9 mouse cellular contexts compared by ENCODE assay signal in genomic region chr11:115270148-115270861, GRCm38 (mm10). TPM values are rescaled to one million over a fixed set of nuclear protein-coding genes. Genes with fewer than 3 reads are reported as not detected.
DNase-seq lines count a peak whose midpoint lies in the region; ATAC-seq and TF ChIP-seq lines count a peak whose summit lies in the region.
"Had no signal": no experiment of that assay in that cellular context is flagged by ENCODE, and none has a peak within 500 bp of the region (broad histone marks: within the 10 kb centered on the region; RNA-seq: fewer than 3 reads in every experiment).

No protein-coding gene starts in this region.

- no peaks in the 10 kb centered on the region for H3K27me3 ChIP-seq in CH12.LX (replicated peaks)
- peaks cover 36% of the 10 kb centered on the region for H3K27me3 ChIP-seq in embryonic facial prominence, embryonic 14.5 days (replicated peaks; ENCODE audit: control insufficient read depth, insufficient read depth, low read length)

- WGBS in bone marrow, adult 2 months: 55% methylated on average over 19 of the region's 19 CpGs
- WGBS in embryonic facial prominence, embryonic 14.5 days: 25% methylated on average over 17 of the region's 19 CpGs

- TF ChIP-seq RAD21 in CH12.LX (IDR thresholded peaks at IDR 0.05; ENCODE audit: low read depth, low read length): peak; percentile 92

- 0 out of 2 replicates have a peak, but pooled peaks cover 5% of the 10 kb centered on the region for H3K79me2 ChIP-seq in CH12.LX (replicated peaks; ENCODE audit: control insufficient read depth, extremely low read depth, insufficient read depth, poor library complexity, severe bottlenecking)

- peaks cover 47 to 83% of the 10 kb centered on the region in 2 experiments for H3K36me3 ChIP-seq in CH12.LX (replicated peaks in 1 of 2; ENCODE audit: control insufficient read depth in 1 of 2, insufficient read depth in 1 of 2, low read length in 1 of 2)
- H3K36me3 ChIP-seq in embryonic facial prominence, embryonic 14.5 days (ENCODE audit: control insufficient read depth, insufficient read depth, low read length): peaks cover 18% of the 10 kb centered on the region; the same call in 1 of the 2 replicates
- H3K36me3 ChIP-seq: heart, embryonic 15.5 days had no signal

- H3K4me3 ChIP-seq in CH12.LX (replicated peaks in 1 of 3; ENCODE audit: low read depth in 2 of 3, low read length in 2 of 3, poor library complexity in 1 of 3): no peak overlapping the region
- no peak overlapping the region for H3K4me3 ChIP-seq in bone marrow, adult 2 months (replicated peaks; ENCODE audit: control insufficient read depth, low read depth, low read length)
- H3K4me3 ChIP-seq in embryonic facial prominence, embryonic 14.5 days (ENCODE audit: low read depth, low read length): no peak overlapping the region
- H3K4me3 ChIP-seq: heart, embryonic 15.5 days had no signal

- H3K9ac ChIP-seq in CH12.LX (ENCODE audit: insufficient read depth, low read depth): no peak overlapping the region
- H3K9ac ChIP-seq in embryonic facial prominence, embryonic 14.5 days (ENCODE audit: low read depth, low read length): no peak overlapping the region
- H3K9ac ChIP-seq: heart, embryonic 15.5 days had no signal

- H3K4me2 ChIP-seq in CH12.LX (ENCODE audit: insufficient read depth, low read depth, poor library complexity, severe bottlenecking): no peak overlapping the region
- H3K4me2 ChIP-seq in embryonic facial prominence, embryonic 14.5 days (ENCODE audit: low read depth, low read length): no peak overlapping the region
- H3K4me2 ChIP-seq: heart, embryonic 15.5 days had no signal

- TF ChIP-seq CTCF in CH12.LX (conservative IDR thresholded peaks at IDR 0.05 in 1 of 2, IDR thresholded peaks at IDR 0.05 in 1 of 2; ENCODE audit: low read depth in 2 of 2, low read length in 2 of 2): peak; percentile 97 to 98
- peak; percentile 83 for TF ChIP-seq CTCF in bone marrow, adult 2 months (IDR thresholded peaks at IDR 0.05; ENCODE audit: control insufficient read depth, insufficient read depth, low read length)

- H3K4me1 ChIP-seq in CH12.LX (ENCODE audit: control insufficient read depth in 1 of 2, insufficient read depth in 2 of 2): peaks cover 30 to 39% of the 10 kb centered on the region in 2 experiments
- H3K4me1 ChIP-seq in bone marrow, adult 2 months (ENCODE audit: control insufficient read depth, insufficient read depth, low read length): no peaks in the 10 kb centered on the region; the same call in 1 of the 2 replicates
- peaks cover 11% of the 10 kb centered on the region; the same call in 1 of the 2 replicates for H3K4me1 ChIP-seq in embryonic facial prominence, embryonic 14.5 days (ENCODE audit: control insufficient read depth, insufficient read depth, low read length)

- dilution Hi-C loops in CH12.LX (cut with MboI; ENCODE audit: extremely low pct_ligation_motif_present, extremely low pct_unique_long_range_greater_than_20kb, low sequenced_read_pairs): no loop called here

- no peak for TF ChIP-seq POLR2A in CH12.LX (IDR thresholded peaks at IDR 0.05; ENCODE audit: low read depth, low read length)
- no peak for TF ChIP-seq POLR2A in bone marrow, adult 2 months (IDR thresholded peaks at IDR 0.05; ENCODE audit: borderline replicate concordance, control insufficient read depth, low read depth, low read length)

- no peak overlapping the region for H3K27ac ChIP-seq in CH12.LX (ENCODE audit: insufficient read depth, low read depth)
- H3K27ac ChIP-seq in bone marrow, adult 2 months (ENCODE audit: control insufficient read depth, insufficient read depth, low read depth, low read length, poor library complexity): no peak overlapping the region
- no peak overlapping the region for H3K27ac ChIP-seq in embryonic facial prominence, embryonic 14.5 days (replicated peaks; ENCODE audit: low read depth, low read length)
- H3K27ac ChIP-seq: heart, embryonic 15.5 days had no signal

- ATAC-seq in embryonic facial prominence, embryonic 14.5 days (ENCODE audit: low read depth): peak; percentile 32

- no peak for TF ChIP-seq EP300 in CH12.LX (IDR thresholded peaks at IDR 0.05; ENCODE audit: low read length)

- DNase-seq in CH12.LX (ENCODE audit: extremely low read depth): peak; percentile 66
- peak; percentile 82 for DNase-seq in embryonic facial prominence, embryonic 14.5 days (ENCODE audit: low spot score)
- DNase-seq in heart, adult 8-10 months (ENCODE audit: low spot score): peak; percentile 72
- DNase-seq in layer of hippocampus, adult 18-20 months (ENCODE audit: low spot score in 2 of 2): peak; percentile 69 to 91
- DNase-seq in lung, postnatal 10 days: peak; percentile 87
- peak; percentile 79 for DNase-seq in right cerebral cortex, adult 18-20 months
- DNase-seq in urinary bladder, postnatal 14 days (ENCODE audit: low spot score): peak; percentile 76

- in situ Hi-C loops in CH12.LX (cut with MboI; ENCODE audit: low pct_ligation_motif_present, low pct_unique_long_range_greater_than_20kb, low sequenced_read_pairs): loop anchor here (5.0 kb wide), 2 partner anchors 38 to 108 kb away; partner anchors contain the start of gene Slc9a3r1

- H3K9me3 ChIP-seq in CH12.LX (replicated peaks; ENCODE audit: low read length): no peaks in the 10 kb centered on the region
- no peaks in the 10 kb centered on the region for H3K9me3 ChIP-seq in embryonic facial prominence, embryonic 14.5 days (ENCODE audit: control insufficient read depth, low read length)
- H3K9me3 ChIP-seq: heart, embryonic 15.5 days had no signal

TF ChIP-seq in CH12.LX, 34 proteins besides CTCF, POLR2A, EP300 and RAD21 (continues in another document):
- TF ChIP-seq PAX5 (IDR thresholded peaks at IDR 0.05; ENCODE audit: low read length) (no peak), ETS1 (conservative IDR thresholded peaks at IDR 0.05; ENCODE audit: low read depth, low read length) (no peak), CHD1 (IDR thresholded peaks at IDR 0.05; ENCODE audit: low read depth, low read length) (no peak), ZKSCAN1 (IDR thresholded peaks at IDR 0.05; ENCODE audit: borderline replicate concordance, low read depth, low read length) (no peak), TCF12 (IDR thresholded peaks at IDR 0.05; ENCODE audit: low read depth, low read length) (0 out of 2 replicates have a peak, but pooled peaks have one; percentile 17), E2F4 (IDR thresholded peaks at IDR 0.05; ENCODE audit: insufficient replicate concordance, low read depth, low read length) (no peak), JUND (conservative IDR thresholded peaks at IDR 0.05; ENCODE audit: low read depth, low read length) (no peak), HCFC1 (IDR thresholded peaks at IDR 0.05; ENCODE audit: low read depth, low read length) (no peak), USF1 (IDR thresholded peaks at IDR 0.05; ENCODE audit: low read depth, low read length) (no peak), ELF1 (IDR thresholded peaks at IDR 0.05; ENCODE audit: low read depth, low read length) (no peak), ZMIZ1 (IDR thresholded peaks at IDR 0.05; ENCODE audit: low read depth, low read length) (no peak), NRF1 (IDR thresholded peaks at IDR 0.05; ENCODE audit: low read depth, low read length) (no peak)

RNA-seq across cellular contexts. Expression of gene Grin2c, which starts 3.3 kb away (rescaled TPM):
- total RNA-seq in CH12.LX (2012; rRNA removed) (0.04 TPM in 1 of 2 replicates, not detected in the other), CH12.LX (2014; rRNA removed) (not detected in 2 replicates)
- not detected in 2 replicates for polyA plus RNA-seq in CH12.LX (2012; ENCODE audit: insufficient read length, low read depth)
- not detected in 2 replicates for polyA plus RNA-seq in bone marrow, adult 2 months (2011; ENCODE audit: insufficient read depth, insufficient read length, low replicate concordance, missing spikeins)
- polyA plus RNA-seq in embryonic facial prominence, embryonic 14.5 days (2014; fragmentation: Nextera tagmentation; extraction: Ambion mirVana): not detected in 2 replicates
- under 1 TPM; 0.09 to 0.65 (median 0.23) TPM for total RNA-seq in heart, adult 8-10 months (2022)
- total RNA-seq in layer of hippocampus, adult 18-20 months (2021): 10 to 100 TPM; 43.3 to 44.8 TPM

RNA-seq across cellular contexts. Expression of gene Fdxr, which starts 6.5 kb away (rescaled TPM):
- 62.2 and 63.3 TPM in 2 replicates for total RNA-seq in CH12.LX (2012; rRNA removed)
- 40.9 and 43.8 TPM in 2 replicates for total RNA-seq in CH12.LX (2014; rRNA removed)
- polyA plus RNA-seq in CH12.LX (2012; ENCODE audit: insufficient read length, low read depth): 58.6 and 62.1 TPM in 2 replicates
- 9.9 and 21.2 TPM in 2 replicates for polyA plus RNA-seq in bone marrow, adult 2 months (2011; ENCODE audit: insufficient read depth, insufficient read length, low replicate concordance, missing spikeins)
- polyA plus RNA-seq in embryonic facial prominence, embryonic 14.5 days (2014; fragmentation: Nextera tagmentation; extraction: Ambion mirVana): 10.4 and 11.0 TPM in 2 replicates
- 1 to 10 TPM; 9.1 to 10.0 (median 9.6) TPM for total RNA-seq in heart, adult 8-10 months (2022)
- 10 to 100 TPM; 19.0 to 19.9 TPM for total RNA-seq in layer of hippocampus, adult 18-20 months (2021)

RNA-seq across cellular contexts. Expression of gene Fads6, which starts 27.2 kb away (rescaled TPM):
- 6.9 and 8.5 TPM in 2 replicates for total RNA-seq in CH12.LX (2012; rRNA removed)
- 0.11 and 0.30 TPM in 2 replicates for total RNA-seq in CH12.LX (2014; rRNA removed)
- 0.56 and 0.63 TPM in 2 replicates for polyA plus RNA-seq in CH12.LX (2012; ENCODE audit: insufficient read length, low read depth)
- polyA plus RNA-seq in bone marrow, adult 2 months (2011; ENCODE audit: insufficient read depth, insufficient read length, low replicate concordance, missing spikeins): 0.77 and 1.4 TPM in 2 replicates
- polyA plus RNA-seq in embryonic facial prominence, embryonic 14.5 days (2014; fragmentation: Nextera tagmentation; extraction: Ambion mirVana): 0.24 and 0.52 TPM in 2 replicates
- 1 to 10 TPM; 2.0 to 3.5 (median 2.3) TPM for total RNA-seq in heart, adult 8-10 months (2022)
- total RNA-seq in layer of hippocampus, adult 18-20 months (2021): 10 to 100 TPM; 16.7 to 17.3 TPM

RNA-seq across cellular contexts. Expression of gene Otop2, which starts 36.7 kb away (rescaled TPM):
- total RNA-seq in CH12.LX (2012; rRNA removed) (not detected in 2 replicates), CH12.LX (2014; rRNA removed) (not detected in 2 replicates)
- polyA plus RNA-seq in CH12.LX (2012; ENCODE audit: insufficient read length, low read depth): not detected in 2 replicates
- polyA plus RNA-seq in bone marrow, adult 2 months (2011; ENCODE audit: insufficient read depth, insufficient read length, low replicate concordance, missing spikeins): not detected in 2 replicates
- not detected in 2 replicates for polyA plus RNA-seq in embryonic facial prominence, embryonic 14.5 days (2014; fragmentation: Nextera tagmentation; extraction: Ambion mirVana)
- total RNA-seq in heart, adult 8-10 months (2022): not detected
- total RNA-seq in layer of hippocampus, adult 18-20 months (2021): 1 to 10 TPM in 1 of 2 experiments, under 1 TPM in 1; 0.20 to 1.0 TPM
- polyA plus RNA-seq: heart, embryonic 15.5 days had no signal

RNA-seq across cellular contexts. Expression of gene Ush1g, which starts 51.5 kb away (rescaled TPM):
- total RNA-seq in CH12.LX (2012; rRNA removed): 0.17 and 0.42 TPM in 2 replicates
- not detected in 2 replicates for total RNA-seq in CH12.LX (2014; rRNA removed)
- polyA plus RNA-seq in CH12.LX (2012; ENCODE audit: insufficient read length, low read depth): not detected in 2 replicates
- polyA plus RNA-seq in bone marrow, adult 2 months (2011; ENCODE audit: insufficient read depth, insufficient read length, low replicate concordance, missing spikeins): 0.29 TPM in 1 of 2 replicates, not detected in the other
- polyA plus RNA-seq in embryonic facial prominence, embryonic 14.5 days (2014; fragmentation: Nextera tagmentation; extraction: Ambion mirVana): not detected in 2 replicates
- total RNA-seq in heart, adult 8-10 months (2022): under 1 TPM; 0.09 to 0.28 (median 0.25) TPM
- total RNA-seq in layer of hippocampus, adult 18-20 months (2021): under 1 TPM; 0.66 to 0.79 TPM

Comparison
In these comparisons a context has a peak if more than half of its experiments do, and no peak if none do; other contexts are left out.
1. RNA of gene Grin2c, which starts 3.3 kb away (total RNA-seq): 43.3 to 44.8 TPM in layer of hippocampus, adult 18-20 months; 0.09 to 0.65 TPM in heart, adult 8-10 months and 0.04 TPM in CH12.LX; every median in the first group is over 10 times any median in the second.
2. Peak in every context shown above with its lines, with median percentiles within 50 percentile points of each other: DNase-seq.